Mouse (Mus musculus): ENCODE measurements at regions not wholly inside any gene's neighbourhood (a gene's known extent, or its start where the extent isn't known, plus 50 kb on each side); places are given as distances from the start of the nearest gene placed in this dataset.

DNA sequence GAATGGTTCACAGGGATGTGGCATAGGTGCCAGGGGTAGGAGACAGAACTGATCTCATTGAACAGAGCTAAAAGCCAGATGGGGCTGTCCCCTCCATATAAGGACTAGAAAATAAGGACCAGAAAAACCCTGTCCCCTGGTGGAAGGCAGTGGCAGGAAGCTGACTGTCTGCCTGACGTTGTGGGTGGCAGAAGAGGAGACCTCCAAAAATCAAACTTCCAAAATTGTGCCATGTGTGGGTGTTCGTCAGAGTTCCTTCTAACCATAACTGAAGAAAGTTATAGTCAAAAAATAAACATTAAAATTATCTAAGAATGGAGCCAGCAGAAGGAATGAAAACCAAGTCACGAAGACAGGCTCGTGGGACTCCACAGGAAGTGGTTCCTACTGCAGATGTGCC is 129.2 kb downstream of the Mtx3 start:
- TF ChIP-seq CTCF (IDR thresholded peaks at IDR 0.05; ENCODE audit: insufficient read depth, low read length): no peak
- no peak for TF ChIP-seq POLR2A (IDR thresholded peaks at IDR 0.05; ENCODE audit: borderline replicate concordance, extremely low read depth, low read depth, low read length)
